Mouse (Mus musculus): ENCODE measurements around the gene Palld. TPM values are rescaled to one million over a fixed set of nuclear protein-coding genes. Genes with fewer than 3 reads are reported as not detected.
A peak's percentile ranks its signal among the peaks of the same experiment; 100 is the strongest.

Palld gene
- polyA plus RNA-seq, 1 experiment from 2014 or later: 51.6 TPM

GRCm38 (mm10) chr8:61700932-61701681 is 201.4 kb downstream of the Palld start:
- H3K9me3 ChIP-seq: 0 out of 2 replicates have a peak, but pooled peaks cover 5% of the 10 kb centered on the region
- 0 out of 2 replicates have a peak overlapping the region, but pooled peaks have one; percentile 65 for H3K27ac ChIP-seq
- peaks cover 46% of the 10 kb centered on the region for H3K36me3 ChIP-seq (replicated peaks)
- H3K4me3 ChIP-seq: no peak overlapping the region
- no peak for DNase-seq (ENCODE audit: extremely low spot score, low spot score)
- WGBS: 73% methylated on average over 9 of the region's 9 CpGs
- H3K27me3 ChIP-seq (ENCODE audit: poor library complexity, severe bottlenecking): no peaks in the 10 kb centered on the region
- peaks cover 33% of the 10 kb centered on the region for H3K4me1 ChIP-seq

- H3K27ac ChIP-seq: no peak overlapping the region
- WGBS: 89% methylated on average over 1 of the region's 1 CpGs
- H3K4me3 ChIP-seq: no peak overlapping the region
- peaks cover 36% of the 10 kb centered on the region for H3K4me1 ChIP-seq
- H3K9me3 ChIP-seq: 0 out of 2 replicates have a peak, but pooled peaks cover 5% of the 10 kb centered on the region
- H3K36me3 ChIP-seq (replicated peaks): peaks cover 38% of the 10 kb centered on the region
- H3K27me3 ChIP-seq (ENCODE audit: poor library complexity, severe bottlenecking): no peaks in the 10 kb centered on the region
- DNase-seq (ENCODE audit: extremely low spot score, low spot score): no peak
Observed at GRCm38 (mm10) chr8:61700298-61700697, 202.2 kb downstream of the Palld start.

GRCm38 (mm10) chr8:61698959-61699358 is 203.5 kb downstream of the Palld start:
- H3K9me3 ChIP-seq: 0 out of 2 replicates have a peak, but pooled peaks cover 5% of the 10 kb centered on the region
- peaks cover 36% of the 10 kb centered on the region for H3K4me1 ChIP-seq
- H3K27ac ChIP-seq: no peak overlapping the region
- WGBS: 78% methylated on average over 2 of the region's 2 CpGs
- H3K27me3 ChIP-seq (ENCODE audit: poor library complexity, severe bottlenecking): no peaks in the 10 kb centered on the region
- H3K4me3 ChIP-seq: no peak overlapping the region
- no peak for DNase-seq (ENCODE audit: extremely low spot score, low spot score)
- peaks cover 35% of the 10 kb centered on the region for H3K36me3 ChIP-seq (replicated peaks)

DNA sequence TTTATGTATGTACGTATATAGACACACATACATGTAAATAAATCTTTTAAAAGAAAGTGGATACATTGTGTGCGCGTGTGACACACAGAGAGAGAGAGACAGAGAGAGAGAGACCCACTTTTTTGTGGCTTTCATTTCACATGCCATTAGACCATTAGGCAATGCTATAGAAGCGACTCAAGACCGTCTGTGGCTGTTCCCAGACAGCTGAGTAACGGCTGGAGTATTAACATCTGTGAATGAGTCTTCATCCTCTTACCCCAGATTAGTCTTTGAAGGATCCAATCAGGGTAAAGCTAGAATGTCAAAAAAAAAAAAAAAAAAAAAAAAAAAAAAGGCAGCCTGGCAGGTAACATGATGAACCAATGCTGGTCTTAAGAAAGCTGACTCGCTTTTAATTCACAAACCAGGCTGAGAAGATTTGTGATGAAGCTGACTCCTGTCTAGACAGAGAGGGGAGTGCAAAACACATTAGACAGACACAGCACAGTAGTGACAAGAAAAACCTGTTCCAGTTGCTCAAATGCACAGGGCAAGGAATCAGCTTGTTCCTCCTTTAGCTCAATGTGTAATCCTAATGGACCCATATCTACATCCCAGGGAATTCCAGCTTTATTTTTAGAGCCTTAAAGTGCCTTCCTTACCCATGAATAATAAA is 204.6 kb downstream of the Palld start:
- Histone ChIP-seq H3K27me3 (ENCODE audit: poor library complexity, severe bottlenecking) (no peaks in the 10 kb centered on the region), H3K27ac (no peak overlapping the region), H3K4me1 (peaks cover 34% of the 10 kb centered on the region), H3K36me3 (replicated peaks) (peaks cover 35% of the 10 kb centered on the region), H3K9me3 (0 out of 2 replicates have a peak, but pooled peaks cover 5% of the 10 kb centered on the region), H3K4me3 (no peak overlapping the region)
- no peak for DNase-seq (ENCODE audit: extremely low spot score, low spot score)
- WGBS: 82% methylated on average over 7 of the region's 7 CpGs

DNA sequence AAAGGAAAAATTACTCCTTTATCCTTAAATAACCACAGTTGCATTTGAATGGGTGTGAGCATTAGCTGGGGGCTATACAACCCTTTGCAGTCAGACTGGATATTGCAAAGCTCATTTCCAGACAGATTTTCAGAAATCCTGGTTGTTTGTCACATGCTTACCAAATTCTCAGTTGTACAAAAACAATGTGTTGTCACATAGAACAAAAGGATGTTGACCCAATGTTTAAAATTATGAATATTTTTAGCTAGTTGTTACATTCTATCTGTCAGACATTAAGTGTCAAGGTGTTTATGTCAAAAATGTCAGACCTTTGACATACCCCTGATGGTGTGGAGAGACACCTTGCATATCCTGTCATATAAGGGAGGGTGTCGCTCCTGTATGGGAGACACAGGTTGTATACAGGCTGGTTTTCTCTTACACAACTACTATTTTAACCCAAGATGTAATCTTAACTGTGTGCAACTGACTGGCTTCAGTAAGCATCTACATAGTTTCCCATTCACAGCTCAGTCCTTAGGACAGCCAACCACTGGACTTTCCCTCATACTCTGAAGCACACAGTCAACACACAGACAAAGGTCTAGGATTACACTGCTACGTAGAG is 205.5 kb downstream of the Palld start:
- WGBS: 92% methylated on average over 2 of the region's 2 CpGs

DNA sequence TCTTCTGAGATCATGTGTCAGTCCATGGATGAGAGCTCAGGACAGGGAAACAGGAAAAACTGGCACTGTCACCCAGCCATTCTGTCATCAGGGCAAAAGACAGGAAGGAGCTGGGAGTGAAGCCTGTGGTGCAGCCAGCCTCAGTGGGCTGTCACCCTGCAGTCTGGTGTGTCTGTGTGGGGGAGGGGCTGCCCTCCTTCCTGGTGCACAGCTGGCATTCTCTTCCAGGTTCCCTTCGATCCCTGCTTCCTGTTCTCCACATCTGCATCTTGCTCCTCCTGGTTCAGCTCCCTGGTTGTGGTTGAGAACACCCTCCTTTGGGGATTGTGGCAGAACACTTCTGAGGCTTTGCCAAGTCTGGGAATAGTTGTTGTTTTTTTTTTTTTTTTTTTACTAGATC is 207.1 kb downstream of the Palld start:
- no peak for DNase-seq (ENCODE audit: extremely low spot score, low spot score)
- no peak overlapping the region for H3K27ac ChIP-seq
- H3K4me1 ChIP-seq: peaks cover 18% of the 10 kb centered on the region
- H3K36me3 ChIP-seq (replicated peaks): peaks cover 16% of the 10 kb centered on the region
- 29% methylated on average over 1 of the region's 1 CpGs for WGBS
- no peaks in the 10 kb centered on the region for H3K27me3 ChIP-seq (ENCODE audit: poor library complexity, severe bottlenecking)
- H3K9me3 ChIP-seq: 0 out of 2 replicates have a peak, but pooled peaks cover under 1% of the 10 kb centered on the region
- H3K4me3 ChIP-seq: no peak overlapping the region

More for the DNA sequence above, 205.5 kb downstream of the Palld start:
- H3K9me3 ChIP-seq: 0 out of 2 replicates have a peak, but pooled peaks cover 5% of the 10 kb centered on the region
- H3K27me3 ChIP-seq (ENCODE audit: poor library complexity, severe bottlenecking): no peaks in the 10 kb centered on the region
- H3K4me1 ChIP-seq: peaks cover 30% of the 10 kb centered on the region
- H3K4me3 ChIP-seq: no peak overlapping the region
- no peak for DNase-seq (ENCODE audit: extremely low spot score, low spot score)
- peaks cover 30% of the 10 kb centered on the region for H3K36me3 ChIP-seq (replicated peaks)
- H3K27ac ChIP-seq: no peak overlapping the region

GRCm38 (mm10) chr8:61692866-61693265 is 209.6 kb downstream of the Palld start:
- Histone ChIP-seq H3K27ac (no peak overlapping the region), H3K4me3 (no peak overlapping the region), H3K4me1 (peaks cover 18% of the 10 kb centered on the region), H3K36me3 (replicated peaks) (peaks cover 4% of the 10 kb centered on the region; the same call in 1 of the 2 replicates), H3K27me3 (ENCODE audit: poor library complexity, severe bottlenecking) (no peaks in the 10 kb centered on the region), H3K9me3 (no peaks in the 10 kb centered on the region)
- no peak for DNase-seq (ENCODE audit: extremely low spot score, low spot score)
- 41% methylated on average over 4 of the region's 4 CpGs for WGBS

DNA sequence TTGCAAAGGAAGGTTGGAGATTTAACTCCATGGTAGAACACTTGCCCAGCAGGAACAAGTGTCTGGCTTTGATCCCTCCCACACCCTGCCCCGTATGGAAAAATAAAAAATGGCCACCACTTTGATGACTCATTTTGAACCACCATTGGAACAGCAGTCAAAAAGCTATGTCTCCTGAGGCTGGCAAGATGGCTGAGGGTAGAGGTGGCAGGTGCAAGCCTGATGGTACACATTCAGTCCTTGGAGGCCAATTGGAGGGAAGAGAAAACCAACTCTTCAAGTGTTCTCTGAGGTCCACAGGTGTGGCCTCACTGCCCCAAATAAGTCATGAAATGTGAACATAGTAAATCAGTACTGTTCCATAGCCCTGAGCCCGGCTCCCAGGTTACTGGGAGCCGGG is 210.4 kb downstream of the Palld start:
- H3K9me3 ChIP-seq: no peaks in the 10 kb centered on the region
- no peaks in the 10 kb centered on the region for H3K27me3 ChIP-seq (ENCODE audit: poor library complexity, severe bottlenecking)
- peaks cover 18% of the 10 kb centered on the region for H3K4me1 ChIP-seq
- no peak for DNase-seq (ENCODE audit: extremely low spot score, low spot score)
- H3K27ac ChIP-seq: no peak overlapping the region
- H3K4me3 ChIP-seq: no peak overlapping the region
- H3K36me3 ChIP-seq (replicated peaks): peaks cover 2% of the 10 kb centered on the region; the same call in 1 of the 2 replicates
- WGBS: 92% methylated on average over 3 of the region's 3 CpGs

DNA sequence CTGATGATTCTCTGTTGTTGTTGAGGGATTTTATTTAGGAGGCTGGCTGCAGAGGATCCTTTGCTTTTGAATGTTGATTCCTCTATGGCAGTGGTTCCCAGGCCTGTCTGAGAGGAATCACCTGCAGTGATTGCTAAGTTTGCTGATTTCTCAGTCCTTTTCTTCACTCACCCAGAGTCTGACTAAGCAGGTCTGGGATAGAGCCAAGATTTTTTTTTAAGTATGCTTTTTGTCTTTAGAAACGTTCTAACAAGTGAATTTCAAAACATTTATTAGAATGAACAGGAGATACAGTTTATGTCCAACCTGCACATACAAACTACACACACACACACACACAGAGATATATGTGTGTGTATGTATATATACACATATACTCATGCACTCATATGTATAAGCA is 211.1 kb downstream of the Palld start:
- Histone ChIP-seq H3K36me3 (replicated peaks) (peaks cover 6% of the 10 kb centered on the region; the same call in 1 of the 2 replicates), H3K27me3 (ENCODE audit: poor library complexity, severe bottlenecking) (no peaks in the 10 kb centered on the region), H3K27ac (no peak overlapping the region), H3K9me3 (no peaks in the 10 kb centered on the region), H3K4me1 (peaks cover 18% of the 10 kb centered on the region), H3K4me3 (no peak overlapping the region)
- no peak for DNase-seq (ENCODE audit: extremely low spot score, low spot score)
- WGBS: 46% methylated on average over 1 of the region's 1 CpGs

- no peaks in the 10 kb centered on the region for H3K9me3 ChIP-seq
- no peak overlapping the region for H3K4me3 ChIP-seq
- no peak for DNase-seq (ENCODE audit: extremely low spot score, low spot score)
- H3K4me1 ChIP-seq: no peaks in the 10 kb centered on the region
- WGBS: 72% methylated on average over 4 of the region's 4 CpGs
- H3K27me3 ChIP-seq (ENCODE audit: poor library complexity, severe bottlenecking): no peaks in the 10 kb centered on the region
- H3K36me3 ChIP-seq (replicated peaks): peaks cover 30% of the 10 kb centered on the region
- H3K27ac ChIP-seq: no peak overlapping the region
Observed at GRCm38 (mm10) chr8:61687071-61687470, 215.4 kb downstream of the Palld start.

GRCm38 (mm10) chr8:61686340-61686739 is 216.2 kb downstream of the Palld start:
- H3K4me3 ChIP-seq: no peak overlapping the region
- H3K27me3 ChIP-seq (ENCODE audit: poor library complexity, severe bottlenecking): no peaks in the 10 kb centered on the region
- H3K4me1 ChIP-seq: no peaks in the 10 kb centered on the region
- H3K36me3 ChIP-seq (replicated peaks): peaks cover 30% of the 10 kb centered on the region
- H3K9me3 ChIP-seq: no peaks in the 10 kb centered on the region
- H3K27ac ChIP-seq: no peak overlapping the region
- no peak for DNase-seq (ENCODE audit: extremely low spot score, low spot score)

GRCm38 (mm10) chr8:61685280-61685679 is 217.2 kb downstream of the Palld start:
- Histone ChIP-seq H3K27me3 (ENCODE audit: poor library complexity, severe bottlenecking) (no peaks in the 10 kb centered on the region), H3K9me3 (no peaks in the 10 kb centered on the region), H3K4me1 (no peaks in the 10 kb centered on the region), H3K4me3 (no peak overlapping the region), H3K27ac (no peak overlapping the region), H3K36me3 (replicated peaks) (peaks cover 34% of the 10 kb centered on the region)
- no peak for DNase-seq (ENCODE audit: extremely low spot score, low spot score)
- WGBS: 95% methylated on average over 1 of the region's 1 CpGs
